Mouse (Mus musculus) ES-Bruce4 (cell line): ENCODE results near the gene Agpat3. TPM values are rescaled to one million over a fixed set of nuclear protein-coding genes. Genes with fewer than 3 reads are reported as not detected.

ENCODE experiments used
- H3K27ac ChIP-seq: 2 replicates; pipeline ENCODE4 v1.5.1; 2012; ENCODE audit warnings: low read length, inconsistent platforms; ENCODE audit not compliant: insufficient read depth
- H3K27me3 ChIP-seq: 2 replicates; pipeline ENCODE4 v1.6.1; 2012; ENCODE audit warnings: mild to moderate bottlenecking, low read length, inconsistent platforms; ENCODE audit not compliant: control insufficient read depth, poor library complexity, insufficient read depth, severe bottlenecking
- H3K36me3 ChIP-seq: 2 replicates; pipeline ENCODE4 v1.6.1; 2012; ENCODE audit warnings: inconsistent platforms, mild to moderate bottlenecking, low read length, moderate library complexity; ENCODE audit not compliant: control insufficient read depth, poor library complexity, insufficient read depth, severe bottlenecking
- H3K4me1 ChIP-seq: one replicate; pipeline ENCODE4 v1.8.1; 2011; ENCODE audit warnings: low read length; ENCODE audit not compliant: control insufficient read depth, insufficient read depth
- H3K4me3 ChIP-seq: 2 replicates; pipeline ENCODE4 v1.5.1; 2011; ENCODE audit warnings: low read depth, mild to moderate bottlenecking, low read length
- H3K9ac ChIP-seq: 2 replicates; pipeline ENCODE4 v1.6.1; 2012; ENCODE audit warnings: low read depth, mild to moderate bottlenecking, inconsistent platforms; ENCODE audit not compliant: poor library complexity, severe bottlenecking
- H3K9me3 ChIP-seq: replicated peaks from 2 replicates; pipeline ENCODE4 v1.6.1; 2012; ENCODE audit warnings: mild to moderate bottlenecking, low read length, inconsistent platforms; ENCODE audit not compliant: control insufficient read depth, poor library complexity, insufficient read depth, severe bottlenecking
- CTCF ChIP-seq: IDR thresholded peaks from one replicate; pipeline ENCODE4 v1.8.1; 2011; ENCODE audit warnings: low read depth, low read length
- EP300 ChIP-seq: IDR thresholded peaks from 2 replicates; pipeline ENCODE4 v1.6.1; 2011; ENCODE audit warnings: low read depth, low read length; ENCODE audit not compliant: insufficient read depth
- POLR2A ChIP-seq: IDR thresholded peaks from one replicate; pipeline ENCODE4 v1.8.1; 2011; ENCODE audit warnings: low read length; ENCODE audit not compliant: insufficient read depth
- polyA plus RNA-seq: library from polyadenylated mRNA; stranded (reverse); fragments of >200 nt; gene quantifications from 2 replicates; pipeline ENCODE4 v1.2.4, GENCODE M21; 2011; ENCODE audit warnings: low read depth; ENCODE audit not compliant: missing spikeins, insufficient read depth, insufficient read length

Gene Agpat3
- polyA plus RNA-seq, 1 experiment, result 56.0 TPM

DNA sequence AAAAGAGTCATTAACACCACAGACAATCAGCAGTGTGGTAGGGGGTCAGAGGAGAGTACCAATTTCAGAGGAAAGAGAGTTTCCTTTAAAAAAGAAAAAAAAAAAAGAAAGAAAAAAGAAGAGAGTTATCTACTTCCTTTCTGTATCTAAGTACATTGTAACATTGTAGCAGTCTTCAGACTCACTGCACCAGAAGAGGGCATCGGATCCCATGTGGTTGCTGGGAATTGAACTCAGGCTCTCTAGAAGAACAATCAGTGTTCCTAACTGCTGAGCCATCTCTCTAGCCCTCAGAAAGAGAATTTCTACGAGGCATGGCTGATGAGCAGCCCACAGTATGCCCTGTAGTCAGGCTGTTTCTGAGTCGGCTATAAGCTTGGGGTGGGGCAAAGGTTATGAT, 86.4 kb downstream of the Agpat3 start:
- no peak overlapping the region for H3K27ac ChIP-seq
- no peak overlapping the region for H3K4me3 ChIP-seq
- peaks cover 9% of the 10 kb centered on the region for H3K4me1 ChIP-seq
- no peaks in the 10 kb centered on the region for H3K27me3 ChIP-seq
- H3K9me3 ChIP-seq, result no peaks in the 10 kb centered on the region
- TF ChIP-seq POLR2A (no peak), EP300 (no peak), CTCF (no peak)
- no peak overlapping the region for H3K9ac ChIP-seq
- no peaks in the 10 kb centered on the region for H3K36me3 ChIP-seq

DNA sequence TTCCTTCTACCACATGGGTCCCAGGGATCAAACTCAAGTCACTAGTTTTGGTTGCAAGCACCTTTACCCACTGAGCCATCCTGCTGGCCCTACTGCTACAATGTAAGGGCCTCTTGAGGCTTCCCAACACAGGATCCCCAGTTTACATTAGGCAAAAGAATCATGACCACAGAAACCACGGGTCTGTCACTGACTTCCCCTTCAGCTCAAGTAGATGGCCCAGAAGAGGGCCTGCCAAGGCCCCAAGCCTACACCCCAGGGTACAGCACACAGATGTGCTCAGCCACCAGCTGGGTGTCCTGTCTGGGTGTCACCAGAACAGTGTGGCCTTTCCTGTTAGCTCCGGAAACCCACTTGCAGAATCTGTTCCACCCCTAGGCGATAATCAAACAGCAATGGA, 87.6 kb downstream of the Agpat3 start:
- Histone ChIP-seq H3K9me3 (no peaks in the 10 kb centered on the region), H3K4me3 (no peak overlapping the region), H3K36me3 (no peaks in the 10 kb centered on the region), H3K27me3 (no peaks in the 10 kb centered on the region), H3K4me1 (peaks cover 8% of the 10 kb centered on the region), H3K9ac (no peak overlapping the region), H3K27ac (no peak overlapping the region)
- no peak for TF ChIP-seq CTCF
- no peak for TF ChIP-seq EP300
- no peak for TF ChIP-seq POLR2A

DNA sequence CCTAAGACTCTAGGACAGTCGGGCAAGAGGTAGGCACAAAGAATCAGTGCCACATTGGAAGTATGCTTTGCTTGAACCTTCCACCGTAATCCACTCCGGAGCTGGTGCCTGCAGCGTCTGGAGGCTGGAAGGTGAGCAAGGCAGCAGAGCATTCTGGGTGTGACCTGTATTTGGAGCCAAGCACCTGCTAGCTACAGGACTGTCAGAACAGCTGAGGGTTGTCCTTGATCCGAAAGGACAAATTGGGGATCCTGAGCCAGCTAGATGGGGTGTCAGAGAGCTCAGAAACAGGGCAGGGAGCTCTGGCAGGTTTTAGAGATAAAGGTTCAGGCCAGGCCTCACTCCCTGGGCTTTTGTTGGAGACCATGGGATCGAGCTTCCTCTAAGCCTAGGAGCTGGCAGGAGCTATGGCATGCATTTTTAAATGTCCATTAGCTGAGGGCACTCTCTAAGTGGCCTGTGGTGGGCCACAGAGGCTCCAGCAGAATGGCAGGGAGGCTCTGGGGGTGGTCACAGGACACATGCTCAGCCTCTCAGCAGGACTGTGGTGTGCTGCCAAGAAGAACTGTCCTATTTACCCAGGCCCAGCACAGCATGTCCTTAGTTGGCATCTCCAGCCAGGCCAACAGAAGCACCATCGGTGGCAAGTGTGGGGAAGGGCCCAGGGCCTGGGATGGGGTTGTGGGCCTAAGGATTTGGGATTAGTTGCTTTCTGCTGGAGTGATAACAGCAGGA, 91.2 kb downstream of the Agpat3 start:
- peaks cover 10% of the 10 kb centered on the region for H3K4me1 ChIP-seq
- peak overlapping the region; percentile 12; the same call in 1 of the 2 replicates for H3K4me3 ChIP-seq
- H3K9ac ChIP-seq, result no peak overlapping the region
- H3K36me3 ChIP-seq, result no peaks in the 10 kb centered on the region
- H3K27me3 ChIP-seq, result no peaks in the 10 kb centered on the region
- peak; percentile 88 for TF ChIP-seq EP300
- TF ChIP-seq POLR2A, result no peak
- H3K27ac ChIP-seq, result peak overlapping the region; percentile 45
- H3K9me3 ChIP-seq, result no peaks in the 10 kb centered on the region

DNA sequence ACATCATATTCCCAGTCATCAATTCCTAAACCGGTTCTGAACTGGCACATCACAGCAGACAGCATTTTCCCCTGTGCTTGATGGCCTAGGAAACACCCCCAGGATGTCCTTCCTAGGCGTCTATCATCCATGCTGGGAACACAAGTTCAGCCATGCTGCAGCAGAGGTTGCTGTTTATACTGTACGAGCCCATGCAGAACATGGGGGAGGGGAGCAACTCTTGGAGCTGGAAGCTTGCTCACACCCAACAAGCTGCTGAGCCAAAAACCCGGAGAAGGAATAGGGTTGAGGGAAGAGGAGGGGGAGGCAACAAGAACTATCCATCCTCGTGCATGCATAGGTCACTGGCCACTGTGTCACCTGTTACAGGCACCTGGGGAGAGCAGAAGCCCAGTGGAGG, 92.0 kb downstream of the Agpat3 start:
- Histone ChIP-seq H3K36me3 (no peaks in the 10 kb centered on the region), H3K27ac (peak overlapping the region; percentile 52), H3K4me3 (peak overlapping the region; percentile 28), H3K9me3 (no peaks in the 10 kb centered on the region), H3K9ac (no peak overlapping the region), H3K27me3 (no peaks in the 10 kb centered on the region), H3K4me1 (peaks cover 10% of the 10 kb centered on the region)
- TF ChIP-seq POLR2A (no peak), CTCF (no peak), EP300 (peak; percentile 79; the same call in 1 of the 2 replicates)

DNA sequence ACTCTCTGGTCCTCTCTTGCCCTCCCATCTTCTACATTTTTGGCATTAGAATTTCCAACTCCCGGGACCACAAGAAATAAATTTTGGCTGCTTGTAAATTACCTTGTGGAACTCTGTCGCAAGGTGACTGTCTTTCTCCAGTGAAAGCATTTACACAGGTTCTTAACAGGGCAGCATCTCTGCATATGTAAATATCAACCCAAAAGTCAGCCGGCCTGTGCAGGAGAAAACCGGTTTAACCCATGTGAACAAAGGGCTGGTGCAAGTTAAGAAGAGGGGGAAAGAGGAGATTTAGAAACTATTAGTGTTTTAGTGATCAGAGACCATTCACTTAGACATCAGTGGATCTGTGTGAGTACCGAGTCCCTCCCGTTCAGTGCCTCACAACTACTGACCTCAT, 92.6 kb downstream of the Agpat3 start:
- no peaks in the 10 kb centered on the region for H3K36me3 ChIP-seq
- H3K4me3 ChIP-seq, result no peak overlapping the region
- TF ChIP-seq CTCF, result no peak
- no peaks in the 10 kb centered on the region for H3K27me3 ChIP-seq
- H3K9ac ChIP-seq, result no peak overlapping the region
- H3K4me1 ChIP-seq, result peaks cover 10% of the 10 kb centered on the region
- H3K9me3 ChIP-seq, result no peaks in the 10 kb centered on the region
- H3K27ac ChIP-seq, result peak overlapping the region; percentile 52

DNA sequence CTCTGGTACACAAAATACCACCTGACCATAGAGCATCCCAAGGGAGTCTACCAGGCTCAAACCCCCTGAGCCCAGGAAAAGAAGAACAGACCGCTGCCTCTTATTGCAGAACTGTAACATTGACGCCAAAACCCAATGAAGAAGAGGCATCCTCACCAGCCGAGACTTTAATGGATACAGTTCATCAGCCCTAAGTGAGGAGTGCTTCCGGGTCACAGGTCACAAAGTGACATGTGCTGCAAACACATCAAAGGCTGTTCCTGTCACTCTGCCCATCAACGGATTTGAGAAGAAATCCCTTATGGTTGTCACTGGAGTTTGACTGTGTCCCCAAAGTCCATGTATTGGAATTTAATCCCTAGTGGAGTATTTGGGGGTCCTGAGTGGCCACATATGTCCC, 93.1 kb downstream of the Agpat3 start:
- Histone ChIP-seq H3K4me1 (peaks cover 10% of the 10 kb centered on the region), H3K27ac (peak overlapping the region; percentile 52), H3K9ac (no peak overlapping the region), H3K9me3 (no peaks in the 10 kb centered on the region), H3K27me3 (no peaks in the 10 kb centered on the region), H3K36me3 (no peaks in the 10 kb centered on the region), H3K4me3 (no peak overlapping the region)
- TF ChIP-seq EP300, result no peak
